Mouse (Mus musculus): ENCODE measurements around the gene Psmb3.
"Not testable (repeated sequence)": the region's sequence is repeated elsewhere in the genome, so short reads cannot be mapped to it uniquely, and the experiment has no call there.

The Psmb3 gene

DNA sequence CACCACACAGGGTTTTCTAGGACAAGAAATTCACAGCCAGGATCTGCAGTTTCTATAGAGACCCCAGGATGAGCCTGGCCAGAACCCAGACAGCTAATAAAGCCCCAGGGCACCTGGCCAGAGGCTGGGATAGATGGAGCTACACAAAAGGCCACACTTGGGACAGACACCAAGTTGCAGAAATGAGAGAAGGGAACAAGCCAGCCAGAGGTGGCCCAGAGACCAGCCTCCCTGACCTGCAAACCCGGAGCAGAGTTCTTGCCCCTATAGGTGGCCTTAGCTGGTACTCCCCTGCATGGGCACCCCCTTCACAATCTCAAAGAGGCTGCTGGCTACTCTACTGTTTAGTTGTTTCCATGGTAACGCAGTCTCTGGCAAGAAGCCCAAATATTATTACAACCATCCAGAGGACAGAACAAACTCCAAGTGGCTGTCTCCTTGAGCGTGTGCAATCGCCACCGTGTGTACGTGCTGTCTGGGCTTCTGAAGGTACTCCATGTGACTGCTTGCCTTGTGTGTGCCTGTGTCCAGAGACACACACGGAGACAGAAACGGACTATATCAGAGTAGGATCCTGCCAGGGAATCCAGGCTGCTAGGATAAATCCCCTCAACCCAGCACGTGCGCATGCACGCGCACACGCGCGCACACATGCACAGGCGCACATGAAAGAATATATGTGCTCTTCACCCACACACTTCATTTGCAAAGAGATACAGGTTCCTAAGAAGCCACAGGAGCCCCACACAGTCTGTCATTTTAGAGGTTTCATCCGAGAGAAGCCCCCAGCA lies 8.1 kb upstream of the Psmb3 start:
- in situ Hi-C loops (cut with MboI, MseI) = loop anchor here (5.0 kb wide), 3 partner anchors 43 to 63 kb away; no protein-coding TSS in a partner anchor

DNA sequence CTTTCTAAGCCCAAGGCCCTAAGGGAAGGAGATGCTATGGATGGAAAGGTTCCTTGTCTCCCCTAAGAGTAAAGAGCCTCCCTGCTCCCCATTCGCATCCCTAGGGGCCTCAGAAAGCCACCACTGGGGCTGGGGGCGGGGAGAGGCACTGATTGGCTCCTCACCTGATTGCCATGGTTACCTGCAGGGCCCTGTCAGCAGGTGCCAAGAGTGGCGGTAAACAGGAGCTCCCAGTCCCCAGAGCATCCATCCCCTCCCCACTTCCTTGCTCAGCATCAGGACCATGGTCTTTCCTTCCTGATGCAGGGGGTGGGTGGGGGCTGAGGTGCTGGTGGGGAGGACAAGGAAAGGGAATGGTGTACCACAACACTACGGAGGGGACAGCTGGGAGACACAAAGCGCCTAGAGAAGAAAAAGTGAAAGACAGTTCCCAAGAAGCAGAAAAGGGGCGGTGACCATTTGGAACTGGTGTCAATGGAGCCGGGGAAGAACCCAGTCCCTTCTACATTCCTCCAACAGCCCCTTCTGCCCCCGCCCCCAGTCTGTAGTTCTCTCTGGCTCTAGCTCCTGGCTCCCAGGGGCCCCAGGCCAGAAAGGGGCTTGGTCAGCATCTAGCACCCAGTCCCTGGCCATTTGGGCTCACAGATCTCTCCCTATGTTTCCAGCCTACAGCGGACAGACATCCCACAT lies 7.3 kb upstream of the Psmb3 start:
- in situ Hi-C loops (cut with MboI, MseI) = loop anchor here in 1 of 2 experiments (5.0 kb wide), 1 partner anchor 64 kb away; no protein-coding TSS in a partner anchor

DNA sequence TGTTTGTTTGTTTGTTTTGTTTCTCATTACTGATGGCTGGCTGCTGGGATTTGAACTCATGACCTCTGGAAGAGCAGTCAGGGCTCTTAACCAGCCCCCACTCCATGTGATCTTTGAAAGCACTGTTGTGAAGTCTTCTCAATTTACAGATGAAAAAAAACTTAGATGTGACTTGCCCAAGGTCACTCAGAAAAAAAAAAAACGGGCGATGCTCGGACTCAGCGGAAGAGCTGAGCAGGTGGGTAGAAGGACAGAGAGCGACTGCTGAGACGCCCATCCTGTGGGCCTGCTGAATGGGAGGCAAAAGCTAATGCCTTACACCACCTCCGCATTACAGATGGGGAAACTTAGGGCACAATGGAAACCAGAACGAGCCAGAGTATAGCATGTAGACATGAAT lies 6.5 kb upstream of the Psmb3 start:
- in situ Hi-C loops (cut with MboI, MseI) = loop anchor here in 1 of 2 experiments (5.0 kb wide), 1 partner anchor 64 kb away; no protein-coding TSS in a partner anchor

DNA sequence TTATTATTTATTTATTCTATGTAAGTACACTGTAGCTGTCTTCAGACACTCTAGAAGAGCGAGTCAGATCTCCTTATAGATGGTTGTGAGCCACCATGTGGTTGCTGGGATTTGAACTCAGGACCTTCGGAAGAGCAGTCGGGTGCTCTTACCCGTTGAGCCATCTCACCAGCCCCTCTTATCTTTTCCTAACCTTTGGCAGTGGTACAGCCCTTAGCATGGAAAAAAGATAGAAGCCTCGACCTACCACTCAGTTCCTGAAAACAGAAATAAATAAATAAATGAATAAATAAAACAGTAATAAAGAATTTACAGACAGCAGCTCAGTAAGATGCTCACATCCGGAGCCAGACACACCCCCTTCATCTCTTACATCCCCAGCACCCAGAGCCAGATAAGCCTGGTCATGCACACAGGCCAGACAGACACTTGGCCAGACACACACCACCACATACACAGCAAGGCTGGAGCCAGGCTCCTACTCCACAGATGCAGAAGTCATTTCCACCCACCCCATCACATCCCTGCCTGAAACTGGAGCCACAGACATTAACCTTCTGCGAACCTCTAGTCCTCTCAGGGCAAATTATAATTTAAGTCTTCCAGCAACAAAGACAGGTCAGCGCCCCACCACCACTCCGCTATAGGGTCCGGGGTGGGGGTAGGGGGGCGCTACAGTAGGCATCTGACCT lies 5.9 kb upstream of the Psmb3 start:
- in situ Hi-C loops (cut with MboI, MseI) = loop anchor here in 1 of 2 experiments (5.0 kb wide), 1 partner anchor 65 kb away; no protein-coding TSS in a partner anchor

DNA sequence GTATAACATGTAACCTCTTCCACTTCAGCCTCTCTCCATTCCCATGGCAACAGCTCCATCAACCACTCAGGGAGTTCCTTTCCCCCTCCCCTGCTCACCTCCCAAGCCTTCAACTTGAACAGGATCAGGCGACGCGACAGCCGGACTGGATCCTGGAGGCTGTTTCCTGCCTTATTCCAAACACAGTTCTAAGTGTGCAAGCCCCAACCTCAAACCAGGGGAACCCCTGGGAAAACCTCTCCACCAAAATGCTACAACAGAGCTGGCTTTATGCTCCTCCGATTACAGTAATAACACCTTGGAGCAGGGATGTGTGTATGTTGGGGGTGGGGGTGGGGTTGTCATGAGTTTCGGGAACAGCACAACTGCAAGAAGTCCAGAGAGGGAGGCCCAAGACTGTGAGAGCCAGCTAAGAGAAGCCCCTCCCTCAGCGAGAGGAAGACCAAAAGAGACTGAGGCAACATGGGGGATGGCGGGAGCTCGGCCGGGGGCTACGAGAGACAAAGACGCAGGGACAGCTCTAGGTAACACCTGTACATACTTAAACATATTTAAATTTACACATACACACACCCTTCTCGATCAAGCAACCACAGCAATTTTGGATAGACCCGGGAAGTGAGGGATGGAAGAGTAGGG lies 5.2 kb upstream of the Psmb3 start:
- in situ Hi-C loops (cut with MboI, MseI) = loop anchor here in 1 of 2 experiments (5.0 kb wide), 1 partner anchor 66 kb away; no protein-coding TSS in a partner anchor

DNA sequence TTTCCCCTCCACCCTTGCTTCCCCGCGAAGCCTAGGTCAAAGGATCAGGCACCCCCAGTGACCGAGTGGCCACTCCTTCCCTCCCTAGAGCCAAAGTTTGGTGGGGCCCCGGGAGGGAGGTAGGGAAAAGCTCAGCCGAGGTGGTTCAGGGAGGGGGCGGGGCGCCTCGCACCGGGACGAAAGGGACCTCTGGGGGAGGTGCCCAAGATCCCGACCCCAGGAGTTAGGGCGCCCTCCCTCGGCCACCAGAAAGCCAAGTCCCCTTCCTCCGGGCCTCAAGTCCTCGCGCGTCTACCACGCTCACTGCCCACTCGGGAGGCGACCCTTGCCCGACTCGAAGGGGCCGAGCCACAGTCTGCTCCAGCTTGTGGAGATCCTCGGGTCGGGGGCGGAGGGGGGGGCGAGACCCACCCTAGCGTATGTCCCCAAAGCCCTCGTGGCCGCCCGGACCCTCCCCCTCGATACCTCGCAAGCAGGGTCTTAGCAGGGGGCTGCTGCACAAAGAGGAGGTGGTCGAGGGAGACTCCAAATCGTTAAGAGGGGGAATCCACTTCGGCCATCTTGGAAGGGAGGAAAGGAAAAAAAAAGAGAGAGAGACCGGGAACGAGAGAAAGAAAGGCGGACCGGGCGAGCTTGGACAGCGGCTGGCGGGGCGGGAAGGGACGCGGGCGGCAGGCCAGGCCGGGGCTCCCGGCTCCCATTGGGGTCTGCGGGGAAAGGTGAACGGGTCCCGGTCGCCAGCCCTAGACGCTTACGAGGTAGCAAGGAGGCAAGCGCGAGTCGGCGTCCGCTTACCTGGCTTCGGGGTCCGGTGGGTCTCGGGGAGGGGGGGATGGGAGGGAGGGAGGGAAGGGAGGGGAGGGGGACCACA lies 4.2 kb upstream of the Psmb3 start:
- in situ Hi-C loops (cut with MboI, MseI) = loop anchor here in 1 of 2 experiments (5.0 kb wide), 1 partner anchor 67 kb away; no protein-coding TSS in a partner anchor

GRCm38 (mm10) chr11:97699626-97700002 lies 3.6 kb upstream of the Psmb3 start:
- in situ Hi-C loops (cut with MboI, MseI) = loop anchor here in 1 of 2 experiments (5.0 kb wide), 2 partner anchors 38 to 67 kb away; no protein-coding TSS in a partner anchor

- in situ Hi-C loops (cut with MboI, MseI) = loop anchor here in 1 of 2 experiments (5.0 kb wide), 1 partner anchor 37 kb away; no protein-coding TSS in a partner anchor
These were observed 3.0 kb upstream of the Psmb3 start, which contains the start of gene Pcgf2 for GRCm38 (mm10) chr11:97700003-97700745. TSS of gene Pcgf2 (minus strand) at chr11:97700497.

DNA sequence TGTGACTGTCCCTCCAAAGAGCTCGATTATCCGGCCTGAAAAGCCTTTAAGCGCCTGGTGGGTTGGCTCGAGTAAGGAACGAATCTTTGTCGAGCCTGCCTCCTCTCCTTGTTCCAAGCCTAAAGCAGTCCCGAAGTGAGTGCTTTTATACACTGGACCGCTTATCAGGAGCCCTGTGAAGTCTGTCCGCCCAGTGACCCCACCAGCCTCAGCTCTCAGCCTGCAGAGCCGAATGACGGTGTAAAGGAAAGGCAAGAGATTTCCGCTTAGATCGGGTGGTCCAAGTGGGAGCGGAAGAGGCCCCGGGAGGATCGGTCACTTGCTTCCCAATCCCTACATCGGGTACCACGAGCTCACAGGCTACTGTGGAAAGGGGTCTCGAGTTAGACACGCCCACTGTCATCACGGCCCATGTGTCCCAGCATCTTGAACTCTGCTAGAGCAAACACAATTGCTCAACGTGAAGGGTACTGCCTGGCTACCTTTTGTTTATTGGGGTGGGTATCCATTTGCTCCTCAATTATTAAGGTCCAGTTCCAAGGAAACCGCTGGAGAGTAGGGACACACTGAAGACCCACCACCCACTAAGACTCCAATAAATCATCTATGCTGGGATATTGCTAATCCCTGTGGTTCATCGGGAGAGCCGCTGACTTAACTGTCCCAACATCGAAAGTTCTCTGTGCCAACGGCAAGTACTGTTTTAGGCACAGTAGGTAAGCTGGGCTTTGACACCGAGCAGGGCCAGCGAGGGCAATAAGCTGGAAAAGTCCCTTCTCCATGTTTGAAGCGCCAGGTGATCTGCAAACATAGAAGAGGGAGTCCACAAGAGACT lies 2.2 kb upstream of the Psmb3 start:
- in situ Hi-C loops (cut with MboI, MseI) = loop anchor here in 1 of 2 experiments (5.0 kb wide), 1 partner anchor 36 kb away; no protein-coding TSS in a partner anchor

- in situ Hi-C loops (cut with MboI, MseI) = loop anchor here in 1 of 2 experiments (5.0 kb wide), 1 partner anchor 36 kb away; no protein-coding TSS in a partner anchor
These were observed 1.4 kb upstream of the Psmb3 start for GRCm38 (mm10) chr11:97701581-97702392.

GRCm38 (mm10) chr11:97702393-97702745 lies 830 bp upstream of the Psmb3 start:
- in situ Hi-C loops (cut with MboI, MseI) = loop anchor here in 1 of 2 experiments (5.0 kb wide), 1 partner anchor 35 kb away; no protein-coding TSS in a partner anchor

DNA sequence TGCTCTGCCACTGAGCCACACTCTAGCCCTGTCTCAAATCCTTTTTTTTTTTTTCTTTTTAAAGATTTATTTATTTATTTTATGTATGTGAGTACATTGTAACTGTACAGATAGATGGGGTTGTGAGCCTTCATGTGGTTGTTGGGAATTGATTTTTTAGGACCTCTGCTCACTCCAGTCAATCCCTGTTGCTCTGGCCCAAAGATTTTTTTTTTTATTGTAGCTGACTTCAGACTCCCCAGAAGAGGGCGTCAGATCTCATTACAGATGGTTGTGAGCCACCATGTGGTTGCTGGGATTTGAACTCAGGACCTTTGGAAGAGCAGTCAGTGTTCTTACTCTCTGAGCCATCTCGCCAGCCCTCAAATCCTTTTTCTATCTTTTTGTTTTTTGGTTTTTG lies 6.9 kb downstream of the Psmb3 start:
- in situ Hi-C loops (cut with MboI, MseI) = not testable (repeated sequence)

DNA sequence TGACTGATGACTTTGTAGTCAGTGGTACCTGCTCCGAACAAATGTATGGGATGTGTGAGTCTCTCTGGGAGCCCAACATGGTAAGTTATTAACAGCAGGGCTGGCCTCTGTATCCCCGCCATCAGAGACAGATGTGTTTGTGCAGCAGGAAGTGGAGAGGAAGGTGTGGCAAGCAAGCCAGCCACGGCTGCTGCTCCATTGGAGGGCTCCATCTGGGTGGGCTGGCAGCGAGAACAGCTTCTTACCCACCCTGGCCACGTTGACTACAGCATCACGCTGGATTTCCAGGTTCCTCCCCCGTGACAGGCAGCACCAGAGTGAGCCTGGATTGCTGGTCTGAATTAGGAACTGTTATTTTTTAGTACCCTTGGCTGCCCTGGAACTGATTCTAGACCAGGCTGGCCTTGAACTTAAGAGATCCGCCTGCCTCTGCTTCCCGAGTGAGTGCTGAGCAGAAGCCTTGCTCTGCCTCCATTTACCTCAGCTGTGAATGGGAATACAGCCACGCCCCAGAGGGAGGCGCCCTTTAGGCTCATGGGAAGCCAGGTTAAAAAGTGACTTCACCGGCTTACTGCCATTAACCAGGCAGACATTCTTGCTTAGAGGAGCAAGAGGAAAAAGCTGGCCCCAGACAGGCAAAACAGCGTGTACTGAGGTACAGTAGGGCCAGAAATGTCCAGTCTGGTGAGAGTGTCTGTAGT lies 8.2 kb downstream of the Psmb3 start:
- in situ Hi-C loops (cut with MboI, MseI) = no loop called here

GRCm38 (mm10) chr11:97712286-97712685 lies 9.1 kb downstream of the Psmb3 start:
- in situ Hi-C loops (cut with MboI, MseI) = no loop called here

- in situ Hi-C loops (cut with MboI, MseI) = no loop called here
These were observed 10.7 kb downstream of the Psmb3 start for GRCm38 (mm10) chr11:97713896-97714295.

DNA sequence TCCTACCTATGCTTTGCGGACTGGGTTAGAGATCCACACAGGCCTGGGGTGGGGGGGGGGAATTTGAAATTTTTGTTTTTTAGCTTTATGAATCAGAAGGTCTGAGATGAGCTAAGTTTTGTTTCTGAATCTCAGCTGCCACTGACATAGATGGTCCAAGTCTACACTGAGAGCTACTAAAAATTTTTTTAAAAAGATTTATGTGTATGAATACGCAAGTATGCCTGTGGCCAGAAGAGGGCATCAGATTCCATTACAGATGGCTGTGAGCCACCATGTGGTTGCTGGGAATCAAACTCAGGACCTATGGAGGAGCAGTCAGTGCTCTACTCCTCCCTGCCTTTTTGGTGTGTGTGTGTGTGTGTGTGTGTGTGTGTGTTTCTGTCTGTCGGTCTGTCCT lies 11.2 kb downstream of the Psmb3 start:
- in situ Hi-C loops (cut with MboI, MseI) = no loop called here
